Mouse (Mus musculus): ENCODE results near the gene Tas2r140. TPM values are rescaled to one million over a fixed set of nuclear protein-coding genes. Genes with fewer than 3 reads are reported as not detected.

Gene Tas2r140
- not detected for total RNA-seq (2022)

- DNase-seq (ENCODE audit: low spot score): no peak
Measured at GRCm38 (mm10) chr6:133055716-133056115, at the start of gene Tas2r140. Tas2r140 (minus strand) TSS chr6:133055816.

GRCm38 (mm10) chr6:133104609-133104921, 48.9 kb upstream of the Tas2r140 start, which contains the start of gene Smim10l1:
Smim10l1 (plus strand) TSS chr6:133104909.
- DNase-seq (ENCODE audit: low spot score): no peak

- DNase-seq (ENCODE audit: low spot score): no peak
Measured at GRCm38 (mm10) chr6:133102430-133102829, 46.8 kb upstream of the Tas2r140 start.

GRCm38 (mm10) chr6:133092226-133092625, 36.6 kb upstream of the Tas2r140 start:
- no peak for DNase-seq (ENCODE audit: low spot score)

GRCm38 (mm10) chr6:133037001-133037400, 18.6 kb downstream of the Tas2r140 start, which contains the start of gene Tas2r103:
Tas2r103 (minus strand) TSS chr6:133037101.
- DNase-seq (ENCODE audit: low spot score): no peak

Other genes with a start within 250 kb of the Tas2r140 start
- not detected for gene Tas2r123, start 208.7 kb downstream of the Tas2r140 start, total RNA-seq (2022)
- not detected for gene Tas2r116, start 200.4 kb downstream of the Tas2r140 start, total RNA-seq (2022)
- not detected for gene Tas2r110, start 187.8 kb downstream of the Tas2r140 start, total RNA-seq (2022)
- not detected for gene Tas2r113, start 162.8 kb downstream of the Tas2r140 start, total RNA-seq (2022)
- gene Tas2r125, start 146.2 kb downstream of the Tas2r140 start, total RNA-seq (2022): not detected
- gene Tas2r129, start 104.7 kb downstream of the Tas2r140 start, total RNA-seq (2022): not detected
- not detected for gene Tas2r131, start 97.9 kb downstream of the Tas2r140 start, total RNA-seq (2022)
- gene Tas2r109, start 74.9 kb downstream of the Tas2r140 start, total RNA-seq (2022): not detected
- gene Tas2r103, start 18.7 kb downstream of the Tas2r140 start, total RNA-seq (2022): not detected
- 10 to 100 TPM; 64.7 to 74.0 (median 71.1) TPM for gene Smim10l1, start 49.1 kb upstream of the Tas2r140 start, total RNA-seq (2022)
- gene 5530400C23Rik, start 236.4 kb upstream of the Tas2r140 start, total RNA-seq (2022): not detected

All from heart, adult 8-10 months (tissue).